Mouse (Mus musculus): ENCODE measurements around the gene Hdhd5.

Gene Hdhd5

GRCm38 (mm10) chr6:120532594-120532993 lies 1.5 kb upstream of the Hdhd5 start:
- no peak for DNase-seq (ENCODE audit: low spot score)

GRCm38 (mm10) chr6:120529123-120529522 lies 2.0 kb downstream of the Hdhd5 start:
- DNase-seq (ENCODE audit: low spot score) = no peak

- no peak for DNase-seq (ENCODE audit: low spot score)
Measured at GRCm38 (mm10) chr6:120524796-120525195, 6.3 kb downstream of the Hdhd5 start.

- DNase-seq (ENCODE audit: low spot score) = no peak
Measured at GRCm38 (mm10) chr6:120519647-120520046, 11.5 kb downstream of the Hdhd5 start.

- DNase-seq (ENCODE audit: low spot score) = no peak
Measured at GRCm38 (mm10) chr6:120517311-120517710, 13.8 kb downstream of the Hdhd5 start.

GRCm38 (mm10) chr6:120516879-120517278 lies 14.2 kb downstream of the Hdhd5 start:
- DNase-seq (ENCODE audit: low spot score) = no peak

- no peak for DNase-seq (ENCODE audit: low spot score)
Measured at GRCm38 (mm10) chr6:120516422-120516821, 14.7 kb downstream of the Hdhd5 start.

GRCm38 (mm10) chr6:120511212-120511611 lies 19.9 kb downstream of the Hdhd5 start:
- DNase-seq (ENCODE audit: low spot score) = no peak

- peak; percentile 67 for DNase-seq (ENCODE audit: low spot score)
Measured at GRCm38 (mm10) chr6:120510425-120510824, 20.7 kb downstream of the Hdhd5 start.

- no peak for DNase-seq (ENCODE audit: low spot score)
Measured at GRCm38 (mm10) chr6:120509975-120510374, 21.1 kb downstream of the Hdhd5 start.

- DNase-seq (ENCODE audit: low spot score) = no peak
Measured at GRCm38 (mm10) chr6:120508645-120509044, 22.5 kb downstream of the Hdhd5 start.

- DNase-seq (ENCODE audit: low spot score) = no peak
Measured at GRCm38 (mm10) chr6:120505531-120505930, 25.6 kb downstream of the Hdhd5 start.

- peak; percentile 57 for DNase-seq (ENCODE audit: low spot score)
Measured at GRCm38 (mm10) chr6:120504051-120504450, 27.1 kb downstream of the Hdhd5 start.

- DNase-seq (ENCODE audit: low spot score) = no peak
Measured at GRCm38 (mm10) chr6:120496544-120496943, 34.6 kb downstream of the Hdhd5 start.

GRCm38 (mm10) chr6:120493374-120494181 lies 37.5 kb downstream of the Hdhd5 start, which contains the start of gene Tmem121b:
Gene Tmem121b (minus strand): TSS chr6:120493807.
- DNase-seq (ENCODE audit: low spot score) = peak; percentile 77

- DNase-seq (ENCODE audit: low spot score) = no peak
Measured at GRCm38 (mm10) chr6:120492499-120493373, 38.4 kb downstream of the Hdhd5 start.

- DNase-seq (ENCODE audit: low spot score) = no peak
Measured at GRCm38 (mm10) chr6:120491862-120492498, 39.1 kb downstream of the Hdhd5 start.

GRCm38 (mm10) chr6:120491064-120491463 lies 40.1 kb downstream of the Hdhd5 start:
- DNase-seq (ENCODE audit: low spot score) = no peak

- no peak for DNase-seq (ENCODE audit: low spot score)
Measured at GRCm38 (mm10) chr6:120489461-120489860, 41.7 kb downstream of the Hdhd5 start.

- no peak for DNase-seq (ENCODE audit: low spot score)
Measured at GRCm38 (mm10) chr6:120488647-120489046, 42.5 kb downstream of the Hdhd5 start.

GRCm38 (mm10) chr6:120486051-120486510 lies 45.0 kb downstream of the Hdhd5 start:
- DNase-seq (ENCODE audit: low spot score) = no peak

- DNase-seq (ENCODE audit: low spot score) = no peak
Measured at GRCm38 (mm10) chr6:120485038-120485437, 46.1 kb downstream of the Hdhd5 start.
